Mouse (Mus musculus): Measurements from ENCODE around the gene Prkcz. TPM values are rescaled to one million over a fixed set of nuclear protein-coding genes. Genes with fewer than 3 reads are reported as not detected.
A peak's percentile ranks its signal among the peaks of the same experiment; 100 is the strongest.
"Not testable (repeated sequence)": the region's sequence is repeated elsewhere in the genome, so short reads cannot be mapped to it uniquely, and the experiment has no call there.

Gene Prkcz
- polyA plus RNA-seq, 1 experiment from 2014 or later: 33.9 TPM

DNA sequence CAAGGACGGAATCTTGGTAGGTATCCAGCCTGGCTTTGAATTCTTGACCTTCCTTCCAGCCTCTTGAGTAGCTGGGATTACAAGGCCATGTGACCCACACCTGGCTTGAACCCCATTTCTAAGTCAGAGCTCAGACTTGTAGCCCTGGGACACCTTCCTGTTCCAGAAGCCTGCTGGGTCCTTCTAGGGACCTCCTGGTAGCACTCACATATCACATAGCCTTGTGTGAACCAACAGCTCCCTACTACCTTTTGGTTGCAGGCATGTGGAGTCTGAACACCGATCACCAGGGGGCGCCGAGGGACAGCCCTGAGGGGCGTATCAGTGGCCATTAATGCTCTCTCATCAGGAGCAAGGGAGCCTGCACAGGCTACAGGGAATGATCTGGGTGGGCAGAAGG lies 92.8 kb downstream of the Prkcz start:
- Histone ChIP-seq H3K36me3 (peaks cover 12% of the 10 kb centered on the region), H3K27ac (no peak overlapping the region), H3K9ac (no peak overlapping the region), H3K27me3 (no peaks in the 10 kb centered on the region), H3K4me3 (no peak overlapping the region), H3K4me1 (peaks cover 8% of the 10 kb centered on the region), H3K4me2 (replicated peaks) (no peak overlapping the region), H3K9me3 (replicated peaks) (no peaks in the 10 kb centered on the region)
- ATAC-seq (ENCODE audit: low FRiP score): no peak
- 31% methylated on average over 5 of the region's 5 CpGs for WGBS

DNA sequence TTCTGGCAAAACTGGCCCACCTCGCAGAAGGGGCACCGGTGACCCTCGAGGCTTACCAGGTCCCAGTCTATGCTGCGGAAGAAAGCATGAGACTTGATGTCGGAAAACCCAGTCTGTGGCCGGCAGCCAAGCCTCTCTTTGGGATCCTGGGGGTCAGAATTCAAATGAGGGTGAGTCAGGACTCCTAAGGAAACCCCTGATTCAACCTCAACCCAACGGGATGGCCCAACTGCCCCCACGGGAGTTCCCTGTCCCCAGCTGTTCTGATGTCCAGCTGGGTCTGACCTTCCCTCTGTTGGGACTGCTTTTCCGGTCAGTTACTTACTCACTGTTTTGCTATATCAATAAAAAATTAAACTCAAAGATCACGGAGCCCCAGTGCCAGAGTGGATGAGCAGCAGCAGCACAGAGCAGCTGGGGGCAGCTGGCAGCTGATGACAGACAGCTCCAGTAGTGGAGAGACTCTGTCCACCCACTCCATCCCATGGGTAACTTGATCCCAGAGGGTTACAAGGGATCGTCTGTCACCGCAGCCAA lies 93.5 kb downstream of the Prkcz start:
- no peak overlapping the region for H3K4me3 ChIP-seq
- H3K4me1 ChIP-seq: peaks cover 8% of the 10 kb centered on the region
- WGBS: 61% methylated on average over 12 of the region's 12 CpGs
- no peaks in the 10 kb centered on the region for H3K27me3 ChIP-seq
- H3K36me3 ChIP-seq: peaks cover 12% of the 10 kb centered on the region
- H3K27ac ChIP-seq: no peak overlapping the region
- no peak for ATAC-seq (ENCODE audit: low FRiP score)
- no peak overlapping the region for H3K4me2 ChIP-seq (replicated peaks)
- H3K9ac ChIP-seq: no peak overlapping the region
- no peaks in the 10 kb centered on the region for H3K9me3 ChIP-seq (replicated peaks)

DNA sequence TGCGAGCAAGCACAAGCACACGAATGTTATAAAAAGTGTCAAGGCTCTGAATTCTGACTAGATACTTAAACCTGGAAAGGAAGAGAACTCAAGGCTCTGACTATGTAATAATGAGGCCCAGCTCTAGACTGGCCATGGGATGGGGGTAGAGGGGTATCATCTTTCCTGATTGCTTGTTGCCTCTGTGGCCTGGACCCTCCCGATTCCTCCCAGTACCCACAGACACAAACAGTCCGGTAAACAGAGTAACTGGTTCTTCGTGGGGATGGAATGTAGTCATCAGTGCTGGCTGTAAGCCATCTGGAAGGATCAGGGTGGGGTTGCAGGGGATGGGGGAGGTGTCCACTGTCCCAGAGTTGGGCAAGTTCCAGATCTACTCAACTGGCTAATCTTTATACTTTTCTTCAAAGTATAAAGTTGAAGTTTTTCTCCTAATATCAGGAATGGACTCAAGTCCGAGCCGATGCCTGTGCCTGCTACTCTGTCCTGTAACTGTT lies 94.1 kb downstream of the Prkcz start:
- H3K4me3 ChIP-seq: no peak overlapping the region
- H3K4me2 ChIP-seq (replicated peaks): no peak overlapping the region
- 82% methylated on average over 7 of the region's 7 CpGs for WGBS
- no peak for ATAC-seq (ENCODE audit: low FRiP score)
- H3K27me3 ChIP-seq: no peaks in the 10 kb centered on the region
- H3K36me3 ChIP-seq: peaks cover 18% of the 10 kb centered on the region
- peaks cover 8% of the 10 kb centered on the region for H3K4me1 ChIP-seq
- H3K9ac ChIP-seq: no peak overlapping the region
- no peak overlapping the region for H3K27ac ChIP-seq
- H3K9me3 ChIP-seq (replicated peaks): no peaks in the 10 kb centered on the region

DNA sequence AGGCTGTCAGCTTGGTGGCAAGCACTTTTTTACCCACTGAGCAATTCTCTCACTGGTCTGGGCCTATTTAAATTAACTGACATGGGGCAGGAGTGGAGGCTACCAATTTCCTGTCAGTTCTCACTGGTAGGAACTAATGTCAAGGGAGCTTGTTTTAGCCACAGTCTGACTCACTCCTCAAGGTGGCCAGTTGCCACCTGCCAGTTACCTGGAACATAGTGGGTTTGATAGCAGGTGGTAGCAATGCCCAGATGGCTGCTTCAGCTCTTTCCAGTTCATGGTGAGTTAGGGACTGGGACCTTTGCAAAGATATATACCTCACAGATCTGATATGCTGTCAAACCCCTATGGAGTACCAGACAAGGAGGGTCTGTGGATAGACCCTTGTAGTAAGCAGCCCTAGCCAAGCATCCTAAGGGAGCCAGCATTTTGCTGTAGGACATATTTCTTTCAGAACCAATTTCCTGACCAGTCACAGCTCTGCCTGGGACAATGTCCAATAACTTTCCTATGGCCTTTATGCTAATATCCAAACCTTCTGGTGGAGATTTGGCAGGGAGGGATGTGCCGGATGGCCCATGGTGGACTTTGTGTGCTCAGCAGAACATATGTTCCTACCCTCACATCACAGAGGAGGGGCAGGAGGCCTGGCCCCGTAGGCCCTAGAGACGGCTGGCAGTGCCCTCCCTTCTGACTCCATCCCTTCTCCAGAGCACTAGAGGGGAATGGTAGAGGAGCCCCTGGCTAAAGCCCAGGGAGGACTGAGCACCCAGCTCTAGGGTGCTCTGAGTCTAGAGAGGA lies 96.4 kb downstream of the Prkcz start:
- no peak overlapping the region for H3K4me3 ChIP-seq
- 88% methylated on average over 3 of the region's 3 CpGs for WGBS
- H3K9me3 ChIP-seq (replicated peaks): no peaks in the 10 kb centered on the region
- H3K36me3 ChIP-seq: peaks cover 18% of the 10 kb centered on the region
- peaks cover 8% of the 10 kb centered on the region for H3K4me1 ChIP-seq
- H3K9ac ChIP-seq: no peak overlapping the region
- H3K4me2 ChIP-seq (replicated peaks): no peak overlapping the region
- no peak for ATAC-seq (ENCODE audit: low FRiP score)
- no peaks in the 10 kb centered on the region for H3K27me3 ChIP-seq
- no peak overlapping the region for H3K27ac ChIP-seq

DNA sequence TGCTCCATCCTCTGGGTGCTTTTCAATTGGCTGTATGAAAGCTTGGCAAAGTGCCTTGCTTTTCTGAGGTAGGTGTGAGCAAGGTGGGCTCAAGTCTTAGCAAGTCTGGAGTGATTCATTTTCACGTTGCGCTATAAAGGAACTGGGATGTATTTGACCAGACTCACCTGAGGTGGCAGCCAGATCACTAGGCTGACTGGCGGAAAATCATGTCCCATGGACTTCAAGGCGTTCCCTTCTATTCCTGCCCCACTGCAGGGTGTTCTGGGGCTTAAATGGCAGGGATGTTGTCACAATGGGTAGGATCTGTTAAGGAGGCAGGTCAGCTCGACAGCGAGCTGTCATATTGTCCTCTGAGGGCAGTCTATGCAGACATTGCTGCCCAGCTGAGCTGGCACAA lies 108.9 kb downstream of the Prkcz start:
- Histone ChIP-seq H3K4me2 (replicated peaks) (no peak overlapping the region; the same call in none of the 2 replicates), H3K9ac (no peak overlapping the region)

DNA sequence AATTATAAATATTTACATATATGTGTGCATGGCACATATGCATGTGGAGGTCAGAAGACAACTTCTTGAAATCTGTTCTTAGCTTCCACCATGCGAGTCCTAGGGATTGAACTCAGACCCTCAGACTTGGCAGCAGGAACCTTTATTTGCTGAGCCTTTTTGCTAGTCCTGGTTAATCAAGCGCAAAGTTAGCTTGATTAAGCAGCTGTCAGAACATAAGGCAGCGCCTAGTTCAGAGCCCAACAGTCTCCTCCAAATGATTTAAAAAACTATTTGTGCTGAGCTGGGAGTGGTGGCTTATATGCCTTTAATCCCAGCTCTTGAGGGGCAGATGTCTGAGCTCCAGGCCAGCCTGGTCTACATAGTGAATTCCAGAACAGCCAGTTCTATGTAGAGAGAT lies 110.0 kb downstream of the Prkcz start:
- Histone ChIP-seq H3K4me1 (peaks cover 29% of the 10 kb centered on the region), H3K4me3 (peak overlapping the region; percentile 63), H3K36me3 (peaks cover 13% of the 10 kb centered on the region), H3K9ac (peak overlapping the region; percentile 88), H3K4me2 (replicated peaks) (peak overlapping the region; percentile 92), H3K27ac (no peak overlapping the region), H3K27me3 (no peaks in the 10 kb centered on the region), H3K9me3 (replicated peaks) (no peaks in the 10 kb centered on the region)
- WGBS: 67% methylated on average over 3 of the region's 3 CpGs
- ATAC-seq (ENCODE audit: low FRiP score): no peak

More for the DNA sequence above, 108.9 kb downstream of the Prkcz start:
- H3K4me1 ChIP-seq: peaks cover 29% of the 10 kb centered on the region
- ATAC-seq (ENCODE audit: low FRiP score): no peak
- no peaks in the 10 kb centered on the region for H3K27me3 ChIP-seq
- H3K9me3 ChIP-seq (replicated peaks): no peaks in the 10 kb centered on the region
- 88% methylated on average over 6 of the region's 6 CpGs for WGBS
- peaks cover 22% of the 10 kb centered on the region for H3K36me3 ChIP-seq
- H3K4me3 ChIP-seq: no peak overlapping the region
- no peak overlapping the region for H3K27ac ChIP-seq

DNA sequence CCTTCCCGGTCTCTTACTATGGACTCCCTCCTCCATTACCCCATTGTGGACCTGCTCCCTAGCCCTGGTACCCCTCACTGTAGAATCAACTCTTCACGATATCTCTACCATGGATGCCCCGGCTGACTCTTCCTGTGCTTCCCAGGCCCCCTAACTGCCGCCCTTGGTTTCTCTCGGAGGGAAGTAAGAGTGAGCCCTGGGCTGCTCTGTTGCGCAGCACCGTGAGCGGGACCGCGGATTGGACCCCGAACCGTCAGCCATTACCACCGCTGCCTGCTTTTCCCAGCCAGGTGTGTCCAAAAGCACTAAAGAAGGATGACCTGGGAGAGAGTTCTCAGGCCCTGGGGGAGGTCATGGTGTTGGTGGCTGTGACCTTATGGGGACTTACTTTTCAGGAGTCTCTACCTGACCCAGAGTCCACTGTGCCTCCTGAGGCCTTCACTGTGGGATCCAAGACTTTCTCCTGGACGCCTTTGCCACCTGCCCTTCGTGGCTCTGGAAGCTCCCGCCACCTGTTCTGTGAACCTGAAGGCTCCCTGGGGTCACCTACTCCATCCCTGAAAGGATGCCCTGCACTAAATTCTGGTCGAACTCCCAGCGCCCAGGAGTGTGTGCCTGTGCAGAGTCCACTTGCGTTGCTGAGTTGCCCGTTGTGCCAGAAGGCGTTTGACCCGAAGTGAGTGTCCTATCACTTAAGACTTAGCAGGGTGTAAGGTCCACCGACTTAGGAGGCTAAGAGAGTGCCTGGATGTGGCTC lies 110.6 kb downstream of the Prkcz start:
- Histone ChIP-seq H3K27ac (peak overlapping the region; percentile 98), H3K9me3 (replicated peaks) (no peaks in the 10 kb centered on the region), H3K4me3 (peak overlapping the region; percentile 63), H3K9ac (peak overlapping the region; percentile 88), H3K27me3 (no peaks in the 10 kb centered on the region), H3K36me3 (peaks cover 7% of the 10 kb centered on the region; the same call in 1 of the 2 replicates), H3K4me2 (replicated peaks) (peak overlapping the region; percentile 92), H3K4me1 (peaks cover 34% of the 10 kb centered on the region)
- peak; percentile 44 for ATAC-seq (ENCODE audit: low FRiP score)
- 11% methylated on average over 23 of the region's 23 CpGs for WGBS

DNA sequence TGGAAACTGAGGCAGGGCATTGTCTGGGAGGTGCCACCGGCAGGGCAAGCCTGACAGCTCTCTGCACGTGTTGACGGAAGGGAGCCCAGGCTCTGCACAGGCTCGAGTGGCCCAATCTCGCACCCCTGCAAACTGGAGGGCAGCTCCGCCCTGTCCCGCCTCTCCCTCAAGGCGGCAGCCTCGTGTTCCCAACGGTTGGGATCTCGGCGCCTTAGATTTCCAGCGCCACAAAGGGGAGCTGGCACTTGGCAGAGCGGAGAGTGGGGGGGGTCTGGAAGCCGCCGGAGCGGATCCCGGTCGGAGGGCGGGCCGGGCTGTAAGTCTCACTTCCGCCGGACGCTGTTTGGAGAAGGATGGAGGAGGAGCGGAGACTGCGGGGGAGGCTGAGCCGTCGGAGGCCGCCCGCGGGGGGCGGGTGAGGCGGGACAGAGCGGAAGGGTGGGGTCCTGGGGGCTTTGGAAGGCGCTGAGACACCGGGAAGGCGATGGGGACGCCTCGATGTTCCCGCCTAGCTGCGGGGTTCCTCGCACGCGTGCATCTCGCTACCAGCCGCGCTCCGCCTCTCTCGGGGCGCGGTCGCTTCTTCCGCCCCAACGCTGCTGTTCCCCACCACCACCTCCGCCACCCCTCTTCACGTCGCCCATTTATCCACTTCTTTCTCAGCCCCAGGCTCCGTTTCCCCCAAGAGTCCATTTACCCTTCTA lies 111.4 kb downstream of the Prkcz start, which contains the start of gene Faap20:
Gene Faap20 (plus strand): TSS at position 155 of the 704 bp plus-strand sequence.
- peak; percentile 91 for ATAC-seq (ENCODE audit: low FRiP score)
- WGBS: under 1% methylated on average over 58 of the region's 58 CpGs
- H3K4me1 ChIP-seq: peaks cover 34% of the 10 kb centered on the region

DNA sequence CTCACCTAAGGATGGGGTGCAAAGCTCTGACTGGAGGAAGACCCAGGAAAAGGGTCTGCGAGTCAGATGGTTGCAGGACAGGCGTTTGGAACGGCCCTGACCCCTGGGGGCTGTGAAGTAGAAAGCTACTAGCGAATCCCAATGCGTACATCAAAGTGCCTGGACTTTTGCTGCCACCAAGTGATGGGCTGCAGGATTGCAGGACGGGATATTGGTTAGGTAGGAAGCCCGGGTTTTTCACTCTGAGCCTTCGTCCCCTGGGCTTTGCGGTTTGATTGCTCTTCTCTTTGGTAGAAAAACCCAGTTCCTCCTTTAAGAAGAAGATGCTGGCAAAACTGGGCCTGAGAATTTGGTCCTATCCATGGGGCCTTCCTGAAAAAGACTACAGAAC lies 111.9 kb downstream of the Prkcz start:
- under 1% methylated on average over 9 of the region's 9 CpGs for WGBS
- Histone ChIP-seq H3K4me3 (peak overlapping the region; percentile 63), H3K36me3 (peaks cover 6% of the 10 kb centered on the region; the same call in 1 of the 2 replicates), H3K9ac (peak overlapping the region; percentile 88), H3K9me3 (replicated peaks) (no peaks in the 10 kb centered on the region), H3K27me3 (no peaks in the 10 kb centered on the region), H3K4me2 (replicated peaks) (peak overlapping the region; percentile 92), H3K4me1 (peaks cover 34% of the 10 kb centered on the region), H3K27ac (peak overlapping the region; percentile 98)
- ATAC-seq (ENCODE audit: low FRiP score): peak; percentile 81

More for the DNA sequence above, 111.4 kb downstream of the Prkcz start, which contains the start of gene Faap20:
- no peaks in the 10 kb centered on the region for H3K9me3 ChIP-seq (replicated peaks)
- H3K36me3 ChIP-seq: peaks cover 7% of the 10 kb centered on the region; the same call in 1 of the 2 replicates
- H3K27ac ChIP-seq: peak within 1 kb of the TSS; percentile 98
- peak within 1 kb of the TSS; percentile 63 for H3K4me3 ChIP-seq
- H3K4me2 ChIP-seq (replicated peaks): peak within 1 kb of the TSS; percentile 92
- peak within 1 kb of the TSS; percentile 88 for H3K9ac ChIP-seq
- no peaks in the 10 kb centered on the region for H3K27me3 ChIP-seq

DNA sequence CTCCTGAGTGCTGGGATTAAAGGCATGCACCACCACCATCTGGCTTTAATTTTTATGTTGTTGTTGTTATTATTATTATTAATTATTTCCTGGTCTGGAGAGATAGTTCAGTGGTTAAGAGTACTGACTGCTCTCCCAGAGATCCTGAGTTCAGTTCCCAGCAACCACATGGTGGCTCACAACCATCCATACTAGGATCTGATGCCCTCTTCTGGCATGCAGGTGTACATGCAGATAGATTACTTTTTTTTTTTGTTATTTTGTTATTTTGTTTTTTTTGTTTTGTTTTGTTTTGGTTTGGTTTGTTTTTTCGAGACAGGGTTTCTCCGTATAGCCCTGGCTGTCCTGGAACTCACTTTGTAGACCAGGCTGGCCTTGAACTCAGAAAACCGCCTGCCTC lies 113.1 kb downstream of the Prkcz start:
- peaks cover 29% of the 10 kb centered on the region for H3K4me1 ChIP-seq
- H3K4me2 ChIP-seq (replicated peaks); H3K4me3 ChIP-seq; ATAC-seq (ENCODE audit: low FRiP score); H3K27ac ChIP-seq; H3K9ac ChIP-seq; H3K36me3 ChIP-seq; H3K9me3 ChIP-seq (replicated peaks); H3K27me3 ChIP-seq: not testable (repeated sequence)
- 96% methylated on average over 3 of the region's 3 CpGs for WGBS

DNA sequence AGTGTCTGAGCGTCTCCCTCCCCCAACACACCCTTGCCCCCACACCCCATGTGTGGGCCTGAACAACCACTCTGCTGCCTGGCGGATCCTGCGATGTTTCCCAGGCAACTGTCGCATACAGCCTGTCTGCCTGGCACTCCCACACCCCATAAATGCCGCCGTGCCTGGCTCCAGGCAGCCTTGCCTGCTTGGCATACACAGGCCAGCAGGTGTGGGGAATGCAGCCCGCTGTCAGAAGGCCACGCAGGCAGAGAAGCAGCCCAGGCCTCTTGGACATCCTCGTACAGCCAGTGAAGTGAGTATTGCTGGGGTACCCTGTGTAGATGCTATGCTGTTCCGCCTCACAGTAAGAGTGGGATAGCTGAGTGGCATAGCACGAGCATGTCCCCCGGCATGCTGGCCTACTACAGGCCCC lies 114.5 kb downstream of the Prkcz start:
- Histone ChIP-seq H3K27me3 (no peaks in the 10 kb centered on the region), H3K4me1 (peaks cover 18% of the 10 kb centered on the region), H3K9me3 (replicated peaks) (no peaks in the 10 kb centered on the region), H3K9ac (peak overlapping the region; percentile 33; the same call in 1 of the 2 replicates), H3K4me3 (no peak overlapping the region), H3K27ac (0 out of 2 replicates have a peak overlapping the region, but pooled peaks have one; percentile 35), H3K36me3 (no peaks in the 10 kb centered on the region), H3K4me2 (replicated peaks) (no peak overlapping the region)
- WGBS: 79% methylated on average over 12 of the region's 12 CpGs
- ATAC-seq (ENCODE audit: low FRiP score): no peak

Measured in hindbrain, embryonic 12.5 days (tissue).